Mouse (Mus musculus) forebrain, embryonic 11.5 days (tissue): ENCODE measurements at regions not wholly inside any gene's neighbourhood (a gene's known extent, or its start where the extent isn't known, plus 50 kb on each side); places are given as distances from the start of the nearest gene placed in this dataset.

Experiments used
- ATAC-seq: fragments of 200-750 bp; cut with Nextera tagmentation; replicated peaks from 2 replicates; pipeline ENCODE4 v1.8.0; 2017; ENCODE audit warnings: moderate TSS enrichment; ENCODE audit not compliant: low FRiP score
- DNase-seq: peaks from one replicate; pipeline ENCODE4 v3.0.0-alpha.2; 2017; ENCODE audit warnings: low spot score
- H3K27ac ChIP-seq: fragments of 300-500 bp; sonication (generic); 2 replicates; pipeline ENCODE4 v1.5.1; 2014; ENCODE audit warnings: low read depth, low read length
- H3K27me3 ChIP-seq: fragments of 300-500 bp; sonication (generic); 2 replicates; pipeline ENCODE4 v1.6.1; 2014; ENCODE audit warnings: mild to moderate bottlenecking, low read length, mixed read lengths; ENCODE audit not compliant: control insufficient read depth, insufficient read depth
- H3K36me3 ChIP-seq: fragments of 300-500 bp; sonication (generic); 2 replicates; pipeline ENCODE4 v1.6.1; 2014; ENCODE audit warnings: mild to moderate bottlenecking, low read length, moderate library complexity, mixed read lengths; ENCODE audit not compliant: control insufficient read depth, insufficient read depth
- H3K4me1 ChIP-seq: fragments of 300-500 bp; sonication (generic); replicated peaks from 2 replicates; pipeline ENCODE4 v1.6.1; 2014; ENCODE audit warnings: low read length, mixed read lengths; ENCODE audit not compliant: control insufficient read depth, insufficient read depth
- H3K4me2 ChIP-seq: fragments of 300-500 bp; sonication (generic); 2 replicates; pipeline ENCODE4 v1.6.1; 2014; ENCODE audit warnings: low read depth, mild to moderate bottlenecking, low read length, moderate library complexity, mixed read lengths; ENCODE audit not compliant: severe bottlenecking
- H3K4me3 ChIP-seq: fragments of 300-500 bp; sonication (generic); 2 replicates; pipeline ENCODE4 v1.5.1; 2014; ENCODE audit warnings: low read depth, low read length
- H3K9ac ChIP-seq: fragments of 300-500 bp; sonication (generic); 2 replicates; pipeline ENCODE4 v1.6.1; 2014; ENCODE audit warnings: low read length
- H3K9me3 ChIP-seq: fragments of 300-500 bp; sonication (generic); 2 replicates; pipeline ENCODE4 v1.6.1; 2016; ENCODE audit warnings: low read length, mixed read lengths; ENCODE audit not compliant: control insufficient read depth
- WGBS: fragments of 180-500 bp; shearing (Covaris S2); extraction: QIAGEN DNeasy Blood & Tissue Kit; methylation state at CpG from one replicate; pipeline ENCODE4 v1.1.7; 2014; 5-methylcytosine and 5-hydroxymethylcytosine counted together

DNA sequence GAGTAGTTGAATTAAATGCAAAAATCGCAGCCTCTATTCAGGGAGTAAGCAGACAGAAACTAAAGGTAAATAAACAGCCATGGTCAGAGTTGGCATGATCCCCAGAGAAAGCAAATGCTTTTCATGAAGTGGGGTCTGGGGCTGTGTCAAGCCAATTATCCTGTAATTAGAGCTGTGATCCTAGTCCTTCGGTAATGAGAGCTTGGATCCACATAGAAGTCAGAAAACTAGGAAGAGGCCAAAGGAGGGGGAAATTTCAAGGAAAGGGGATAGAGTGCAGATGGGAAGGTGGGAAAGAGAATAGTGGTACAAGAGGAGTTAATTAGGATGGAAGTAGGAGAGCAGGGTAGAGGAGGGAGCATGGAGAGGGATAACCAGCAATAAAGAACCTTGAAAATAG lies 809.3 kb downstream of the Epha4 start:
- no peaks in the 10 kb centered on the region for H3K36me3 ChIP-seq
- H3K9me3 ChIP-seq = no peaks in the 10 kb centered on the region
- WGBS = 43% methylated on average over 2 of the region's 2 CpGs
- no peaks in the 10 kb centered on the region for H3K27me3 ChIP-seq
- ATAC-seq = peak; percentile 83
- no peak for DNase-seq
- H3K27ac ChIP-seq = no peak overlapping the region
- H3K9ac ChIP-seq = no peak overlapping the region
- H3K4me2 ChIP-seq = no peak overlapping the region
- no peak overlapping the region for H3K4me3 ChIP-seq
- H3K4me1 ChIP-seq = no peaks in the 10 kb centered on the region; the same call in 1 of the 2 replicates

DNA sequence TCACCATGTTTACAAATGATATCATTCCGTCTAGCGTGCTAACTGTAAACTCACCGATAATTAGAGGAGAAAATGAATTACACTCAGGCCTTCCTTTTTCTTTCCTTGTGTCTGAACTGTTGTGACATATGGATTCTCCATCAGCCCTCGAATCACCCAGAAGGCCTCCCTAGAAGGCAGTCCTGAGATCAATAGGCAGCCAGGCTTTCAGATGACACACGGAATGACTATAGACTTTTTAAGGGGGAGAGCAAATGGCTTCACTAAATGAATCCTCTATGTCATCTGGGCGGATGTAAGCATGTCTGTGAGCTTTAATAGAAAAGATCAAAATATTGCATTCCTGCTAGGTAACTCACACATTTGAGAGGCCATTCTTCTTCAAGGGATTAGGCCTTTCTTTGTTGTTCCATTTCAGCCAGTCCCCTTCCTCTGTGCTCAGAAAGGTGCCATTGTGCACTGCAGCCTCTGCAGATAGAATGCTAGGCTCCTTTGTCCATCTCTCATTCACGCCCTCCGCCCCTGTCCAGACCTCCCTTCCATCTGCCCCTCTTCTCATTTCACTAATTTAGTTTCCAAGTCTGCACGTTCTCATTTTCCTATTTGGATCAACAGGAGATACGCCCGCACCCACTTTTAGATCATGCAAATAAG lies 797.1 kb downstream of the Epha4 start:
- no peak for DNase-seq
- WGBS = 32% methylated on average over 11 of the region's 11 CpGs

DNA sequence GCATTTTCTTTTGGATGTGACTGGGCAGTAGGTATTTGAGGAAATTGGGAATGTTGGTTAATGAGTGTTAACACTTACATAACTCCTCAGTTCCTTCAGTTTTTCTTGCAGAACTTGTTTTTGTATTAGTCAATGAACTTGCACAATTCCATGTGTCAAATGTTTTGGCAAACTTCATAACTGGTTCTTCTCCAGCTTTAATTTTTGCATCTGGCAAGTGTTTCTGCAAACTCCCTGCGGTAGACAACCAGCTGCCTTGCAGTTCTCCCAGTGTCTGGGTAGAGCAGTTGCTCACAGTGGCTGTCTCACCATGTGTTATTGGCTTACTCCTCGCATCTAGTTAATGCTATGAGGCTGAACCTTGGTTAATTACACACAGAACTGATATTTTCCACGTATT lies 790.4 kb downstream of the Epha4 start:
- DNase-seq = no peak

More for the DNA sequence above, 797.1 kb downstream of the Epha4 start:
- Histone ChIP-seq H3K27ac (no peak overlapping the region), H3K27me3 (no peaks in the 10 kb centered on the region), H3K4me2 (0 out of 2 replicates have a peak overlapping the region, but pooled peaks have one; percentile 11), H3K9me3 (no peaks in the 10 kb centered on the region), H3K4me3 (no peak overlapping the region), H3K36me3 (no peaks in the 10 kb centered on the region), H3K4me1 (peaks cover 7% of the 10 kb centered on the region; the same call in 1 of the 2 replicates), H3K9ac (no peak overlapping the region)
- no peak for ATAC-seq

DNA sequence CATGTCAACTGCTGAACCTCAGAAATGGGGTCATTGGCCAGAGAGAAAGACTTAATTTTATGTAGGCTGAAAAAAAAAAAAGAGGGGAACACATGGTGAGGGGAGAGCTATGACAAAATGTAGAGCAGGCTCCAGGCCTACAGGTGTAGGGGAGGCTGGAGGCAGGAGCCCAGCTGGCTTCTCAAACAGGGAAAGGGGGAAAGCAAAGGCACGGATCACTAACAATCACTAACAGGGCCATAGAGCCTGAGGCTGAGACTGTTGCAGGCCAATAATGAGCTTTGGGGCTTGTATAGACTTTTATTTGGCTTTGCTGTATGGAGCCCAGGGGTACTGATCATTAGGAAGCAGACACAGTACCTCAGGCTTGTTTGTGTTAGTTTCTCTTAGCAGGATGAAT lies 777.9 kb downstream of the Epha4 start:
- Histone ChIP-seq H3K36me3 (no peaks in the 10 kb centered on the region), H3K4me3 (no peak overlapping the region), H3K9me3 (no peaks in the 10 kb centered on the region), H3K27me3 (no peaks in the 10 kb centered on the region), H3K4me2 (no peak overlapping the region), H3K9ac (no peak overlapping the region), H3K27ac (no peak overlapping the region), H3K4me1 (no peaks in the 10 kb centered on the region)
- DNase-seq (no peak), ATAC-seq (no peak)
- 48% methylated on average over 1 of the region's 1 CpGs for WGBS

More for the DNA sequence above, 790.4 kb downstream of the Epha4 start:
- H3K4me2 ChIP-seq = no peak overlapping the region
- no peaks in the 10 kb centered on the region for H3K27me3 ChIP-seq
- H3K36me3 ChIP-seq = no peaks in the 10 kb centered on the region
- H3K4me3 ChIP-seq = no peak overlapping the region
- no peaks in the 10 kb centered on the region for H3K4me1 ChIP-seq
- H3K27ac ChIP-seq = no peak overlapping the region
- no peak for ATAC-seq
- 80% methylated on average over 3 of the region's 3 CpGs for WGBS
- no peaks in the 10 kb centered on the region for H3K9me3 ChIP-seq
- no peak overlapping the region for H3K9ac ChIP-seq

DNA sequence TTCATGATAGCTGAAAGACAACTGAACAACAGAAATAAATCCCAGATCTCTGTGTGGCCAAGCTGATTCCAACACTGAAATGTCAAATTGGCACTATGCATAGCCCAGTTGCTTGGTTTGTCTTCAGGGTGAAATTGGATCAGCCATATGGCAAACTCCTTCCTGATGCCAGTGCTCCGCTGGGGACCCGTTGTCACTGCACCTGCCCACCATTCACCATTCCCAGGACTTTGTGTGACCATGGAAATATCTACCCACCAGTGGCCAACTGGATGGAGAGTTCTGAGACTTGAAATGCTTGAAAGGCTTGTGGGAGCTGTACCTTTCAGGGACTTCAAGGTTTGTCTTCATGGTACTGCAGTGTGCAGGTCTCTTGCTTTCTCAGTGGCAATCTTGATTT lies 777.2 kb downstream of the Epha4 start:
- Histone ChIP-seq H3K27me3 (no peaks in the 10 kb centered on the region), H3K9me3 (no peaks in the 10 kb centered on the region), H3K4me3 (no peak overlapping the region), H3K36me3 (no peaks in the 10 kb centered on the region), H3K27ac (no peak overlapping the region), H3K4me1 (no peaks in the 10 kb centered on the region), H3K4me2 (no peak overlapping the region), H3K9ac (no peak overlapping the region)
- 92% methylated on average over 2 of the region's 2 CpGs for WGBS
- ATAC-seq (no peak), DNase-seq (no peak)

DNA sequence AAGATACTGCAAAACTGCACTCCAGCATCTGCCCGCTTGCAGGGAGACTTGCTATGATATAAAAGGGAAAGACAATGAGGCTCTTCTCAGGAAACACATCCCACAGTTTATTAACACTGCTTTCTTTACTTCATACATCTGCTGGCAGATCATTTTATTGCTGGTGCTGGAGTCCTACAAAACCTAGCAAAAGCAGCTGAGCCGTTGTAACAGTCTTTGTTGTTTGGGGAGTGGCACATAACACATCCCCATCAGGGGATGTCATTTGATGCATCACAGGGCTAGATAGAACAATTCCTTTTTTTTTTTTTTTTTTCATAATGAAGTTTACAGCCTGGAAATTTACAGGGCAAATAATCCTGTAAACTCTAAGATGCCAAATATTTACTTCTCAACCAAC lies 742.2 kb downstream of the Epha4 start:
- no peak for ATAC-seq
- H3K4me2 ChIP-seq = no peak overlapping the region
- whole genome bisulfite sequencing = 89% methylated on average over 2 of the region's 2 CpGs

DNA sequence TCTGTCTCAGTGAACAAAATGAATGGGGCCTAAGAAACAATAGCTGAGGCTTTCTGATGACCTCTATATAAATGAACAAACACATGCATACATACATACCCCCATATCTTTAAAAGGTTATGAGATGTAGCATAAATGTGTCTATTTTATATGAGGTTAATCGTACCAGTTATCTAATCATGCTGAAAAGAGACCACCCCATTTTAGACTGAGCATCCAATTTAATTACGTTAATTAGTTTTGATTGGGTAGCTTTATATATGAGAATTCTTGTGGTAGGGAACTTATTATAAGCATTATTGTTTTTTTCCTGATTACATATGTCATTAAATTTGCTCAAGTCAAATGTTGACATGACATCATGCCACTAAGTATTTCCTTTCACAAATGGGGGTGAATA lies 728.0 kb downstream of the Epha4 start:
- 84% methylated on average over 2 of the region's 2 CpGs for WGBS
- DNase-seq (no peak), ATAC-seq (no peak)
- H3K27me3 ChIP-seq = no peaks in the 10 kb centered on the region
- H3K4me2 ChIP-seq = no peak overlapping the region
- H3K36me3 ChIP-seq = no peaks in the 10 kb centered on the region
- H3K9ac ChIP-seq = no peak overlapping the region
- H3K4me3 ChIP-seq = no peak overlapping the region
- no peak overlapping the region for H3K27ac ChIP-seq
- H3K9me3 ChIP-seq = no peaks in the 10 kb centered on the region
- no peaks in the 10 kb centered on the region for H3K4me1 ChIP-seq

More for the DNA sequence above, 742.2 kb downstream of the Epha4 start:
- no peak for DNase-seq
- Histone ChIP-seq H3K9ac (no peak overlapping the region), H3K4me3 (no peak overlapping the region), H3K27me3 (no peaks in the 10 kb centered on the region), H3K36me3 (no peaks in the 10 kb centered on the region), H3K9me3 (no peaks in the 10 kb centered on the region), H3K27ac (no peak overlapping the region), H3K4me1 (no peaks in the 10 kb centered on the region)

DNA sequence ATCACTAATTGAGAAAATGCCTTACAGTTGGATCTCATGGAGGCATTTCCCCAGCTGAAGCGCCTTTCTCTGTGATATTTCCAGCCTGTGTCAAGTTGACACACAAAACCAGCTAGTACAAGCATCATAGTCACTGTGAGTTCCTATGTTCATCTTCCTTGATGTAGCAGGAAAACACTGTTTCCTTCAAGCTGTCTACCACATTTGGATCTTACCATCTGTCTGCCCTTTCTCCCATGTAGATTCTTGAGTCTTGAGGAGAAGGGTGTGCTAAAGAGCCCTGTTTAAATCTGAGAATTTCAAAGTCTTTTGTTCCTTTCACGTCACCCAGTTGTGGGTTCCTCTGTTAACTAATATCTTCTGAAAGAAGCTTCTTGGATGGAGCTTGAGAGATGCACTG lies 721.5 kb downstream of the Epha4 start:
- H3K36me3 ChIP-seq = no peaks in the 10 kb centered on the region
- no peak for ATAC-seq
- H3K4me2 ChIP-seq = no peak overlapping the region
- H3K27me3 ChIP-seq = no peaks in the 10 kb centered on the region
- no peak overlapping the region for H3K4me3 ChIP-seq
- H3K4me1 ChIP-seq = no peaks in the 10 kb centered on the region
- no peak for DNase-seq
- H3K9ac ChIP-seq = no peak overlapping the region
- 87% methylated on average over 2 of the region's 2 CpGs for WGBS
- H3K27ac ChIP-seq = no peak overlapping the region
- H3K9me3 ChIP-seq = no peaks in the 10 kb centered on the region

DNA sequence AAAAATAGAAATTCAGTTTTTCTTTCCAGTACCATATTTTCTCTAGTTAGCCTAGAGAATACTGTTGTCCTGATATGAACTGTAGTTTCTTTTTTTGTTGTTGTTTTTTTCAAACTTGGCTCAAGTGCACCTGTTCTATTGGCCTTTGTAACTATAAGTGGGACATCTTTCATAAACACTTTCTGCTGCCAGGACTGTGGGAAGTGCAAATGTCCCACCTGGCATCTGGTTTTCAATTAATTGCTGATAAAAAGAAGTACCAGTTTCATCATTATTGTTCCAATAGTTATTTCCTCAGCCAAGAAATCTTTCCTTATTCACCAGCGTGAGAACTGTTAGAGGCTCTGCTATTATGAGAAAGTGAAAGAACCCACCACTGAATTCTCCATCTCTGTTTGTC lies 695.0 kb downstream of the Epha4 start:
- WGBS = 88% methylated on average over 1 of the region's 1 CpGs
- H3K36me3 ChIP-seq = no peaks in the 10 kb centered on the region
- DNase-seq (no peak), ATAC-seq (no peak)
- no peak overlapping the region for H3K27ac ChIP-seq
- no peak overlapping the region for H3K4me2 ChIP-seq
- H3K27me3 ChIP-seq = no peaks in the 10 kb centered on the region
- no peak overlapping the region for H3K4me3 ChIP-seq
- H3K4me1 ChIP-seq = no peaks in the 10 kb centered on the region
- H3K9ac ChIP-seq = no peak overlapping the region
- H3K9me3 ChIP-seq = no peaks in the 10 kb centered on the region
